Mouse (Mus musculus) CH12.LX (cell line): ENCODE results near the gene Cobl.

Experiments
- CTCF ChIP-seq, 2 experiments: IDR thresholded peaks in 1 of 2; conservative IDR thresholded peaks in 1 of 2; 2 replicates each; pipeline ENCODE4 v1.5.1; 2011 to 2012; ENCODE audit warnings: low read depth in 2 of 2, low read length in 2 of 2, improper control_type of control experiment in 1 of 2, inconsistent platforms in 1 of 2, mild to moderate bottlenecking in 1 of 2, moderate library complexity in 1 of 2
- EP300 ChIP-seq: IDR thresholded peaks from 2 replicates; pipeline ENCODE4 v1.6.1; 2011; ENCODE audit warnings: low read length, improper control_type of control experiment
- ETS1 ChIP-seq: conservative IDR thresholded peaks from 2 replicates; pipeline ENCODE4 v1.6.1; 2012; ENCODE audit warnings: low read depth, mild to moderate bottlenecking, inconsistent platforms, low read length, improper control_type of control experiment, moderate library complexity
- KAT2A ChIP-seq: IDR thresholded peaks from 2 replicates; pipeline ENCODE4 v1.6.1; 2012; ENCODE audit warnings: low read length, improper control_type of control experiment, inconsistent platforms; ENCODE audit not compliant: insufficient replicate concordance
- MAFK ChIP-seq: IDR thresholded peaks from 2 replicates; pipeline ENCODE4 v1.6.1; 2011; ENCODE audit warnings: low read length, improper control_type of control experiment; ENCODE audit not compliant: insufficient replicate concordance
- MEF2A ChIP-seq: IDR thresholded peaks from 2 replicates; pipeline ENCODE4 v1.6.1; 2014; ENCODE audit warnings: low read depth, mild to moderate bottlenecking, inconsistent platforms, low read length, improper control_type of control experiment, borderline replicate concordance
- TCF12 ChIP-seq: IDR thresholded peaks from 2 replicates; pipeline ENCODE4 v1.6.1; 2014; ENCODE audit warnings: low read depth, mild to moderate bottlenecking, inconsistent platforms, low read length, improper control_type of control experiment
- ZC3H11A ChIP-seq: IDR thresholded peaks from 2 replicates; pipeline ENCODE4 v1.6.1; 2012; ENCODE audit warnings: low read depth, mild to moderate bottlenecking, inconsistent platforms, low read length, improper control_type of control experiment
- ZMIZ1 ChIP-seq: IDR thresholded peaks from 2 replicates; pipeline ENCODE4 v1.6.1; 2012; ENCODE audit warnings: low read depth, mild to moderate bottlenecking, inconsistent platforms, low read length, improper control_type of control experiment

GRCm38 (mm10) chr11:12257324-12258118, 207.2 kb downstream of the Cobl start:
- TF ChIP-seq EP300 = no peak
- no peak for TF ChIP-seq ZC3H11A
- TF ChIP-seq ZMIZ1 = no peak
- TF ChIP-seq MAFK = no peak
- no peak for TF ChIP-seq ETS1
- no peak for TF ChIP-seq CTCF (conservative IDR thresholded peaks at IDR 0.05 in 1 of 2, IDR thresholded peaks at IDR 0.05 in 1 of 2; ENCODE audit: low read depth in 2 of 2, low read length in 2 of 2)
- no peak for TF ChIP-seq TCF12
- no peak for TF ChIP-seq MEF2A
- TF ChIP-seq KAT2A = no peak
